Mouse (Mus musculus) brain, embryonic 14.5 days (tissue): ENCODE results near the gene Ddx39.

ENCODE experiments used
- CTCF ChIP-seq: fragments of 200-500 bp; IDR thresholded peaks from 2 replicates; pipeline ENCODE4 v1.5.1; 2012; ENCODE audit warnings: inconsistent platforms, mild to moderate bottlenecking, moderate library complexity, borderline replicate concordance; ENCODE audit not compliant: insufficient read depth, insufficient read length; ENCODE audit errors: extremely low read depth
- POLR2A ChIP-seq: fragments of 200-500 bp; IDR thresholded peaks from 2 replicates; pipeline ENCODE4 v1.6.1; 2012; ENCODE audit warnings: mild to moderate bottlenecking, inconsistent platforms, borderline replicate concordance; ENCODE audit not compliant: poor library complexity, insufficient read depth, insufficient read length, severe bottlenecking; ENCODE audit errors: extremely low read depth

DNA sequence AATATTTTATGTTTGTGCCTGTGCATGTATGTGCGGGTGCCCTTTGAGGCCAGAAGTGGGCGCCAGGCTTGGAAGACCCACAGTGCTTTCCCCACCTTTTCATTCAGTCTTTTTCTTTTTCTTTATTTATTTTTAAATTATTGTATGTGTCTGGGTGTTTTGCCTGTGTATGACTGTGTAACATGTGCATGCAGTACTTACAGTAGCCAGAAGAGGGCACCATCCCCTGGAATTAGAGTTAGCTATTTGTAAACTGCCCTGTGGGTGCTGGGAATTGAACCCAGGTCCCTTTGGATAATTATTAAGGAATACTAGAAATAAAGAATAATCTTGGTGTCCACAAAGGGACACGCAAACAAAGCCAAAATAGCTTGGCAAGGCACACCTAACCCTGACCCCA lies 41.3 kb downstream of the Ddx39 start:
- TF ChIP-seq POLR2A (no peak), CTCF (peak; percentile 26; the same call in 1 of the 2 replicates)
